Mouse (Mus musculus) right cerebral cortex, postnatal 14 days (tissue): Measurements from ENCODE around the gene P4ha2.

Experiments used
- DNase-seq: peaks from one replicate; pipeline ENCODE4 v3.0.0; 2022

Gene P4ha2

DNA sequence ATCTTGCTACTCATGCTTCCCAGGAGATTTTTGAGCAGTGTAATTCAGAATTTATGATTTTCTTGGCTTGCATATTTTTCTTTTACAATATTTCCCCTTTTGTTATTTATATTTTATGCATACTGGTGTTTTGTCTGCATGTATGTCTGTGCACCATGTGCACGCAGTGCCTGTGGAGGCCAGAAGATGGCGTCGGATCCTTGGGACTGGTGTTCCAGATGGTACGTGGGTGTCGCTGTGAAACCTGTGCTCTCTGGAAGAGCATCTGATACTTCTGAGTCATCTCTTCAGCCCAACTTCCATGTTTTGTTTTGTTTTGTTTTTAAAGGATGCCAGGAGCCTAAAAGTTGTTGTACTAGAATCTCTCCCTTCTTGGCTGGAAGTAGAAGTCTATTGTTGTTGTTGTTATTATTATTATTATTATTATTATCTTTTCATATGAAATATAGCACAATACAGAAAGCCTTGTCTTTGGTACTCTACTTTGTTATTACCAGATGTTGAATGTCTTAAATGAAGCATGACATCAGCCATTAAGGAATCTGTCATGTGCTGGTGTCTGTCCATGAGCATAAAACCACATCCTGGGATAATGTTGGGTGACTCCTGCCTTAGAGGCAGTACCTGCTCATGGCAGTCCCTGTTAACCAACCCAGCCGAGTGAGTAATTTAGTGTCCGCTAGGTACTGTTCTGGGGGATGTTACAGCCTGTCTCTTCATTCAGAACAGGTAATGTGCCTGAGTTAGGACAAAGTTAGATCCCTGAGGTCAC is 41.5 kb downstream of the P4ha2 start:
- no peak for DNase-seq

DNA sequence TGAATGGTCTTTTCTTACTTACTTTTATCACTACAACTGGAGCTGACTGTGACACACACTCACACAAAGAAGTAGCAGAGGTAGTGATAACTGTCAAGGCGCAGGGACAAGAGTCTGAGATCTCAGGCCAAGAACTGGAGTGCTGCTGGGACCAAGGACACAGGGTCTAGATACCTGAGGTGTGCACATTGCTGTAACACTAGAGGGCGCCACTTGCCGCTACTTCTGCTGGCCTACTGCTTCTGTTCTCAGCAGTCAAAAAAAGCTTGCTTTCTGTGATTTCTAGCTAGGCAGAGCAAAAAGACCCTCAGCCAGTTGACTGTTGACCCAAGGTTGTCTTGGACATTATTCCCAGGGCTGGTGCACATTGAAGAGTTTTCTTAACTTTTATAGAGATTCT is 45.0 kb downstream of the P4ha2 start:
- peak; percentile 80 for DNase-seq

DNA sequence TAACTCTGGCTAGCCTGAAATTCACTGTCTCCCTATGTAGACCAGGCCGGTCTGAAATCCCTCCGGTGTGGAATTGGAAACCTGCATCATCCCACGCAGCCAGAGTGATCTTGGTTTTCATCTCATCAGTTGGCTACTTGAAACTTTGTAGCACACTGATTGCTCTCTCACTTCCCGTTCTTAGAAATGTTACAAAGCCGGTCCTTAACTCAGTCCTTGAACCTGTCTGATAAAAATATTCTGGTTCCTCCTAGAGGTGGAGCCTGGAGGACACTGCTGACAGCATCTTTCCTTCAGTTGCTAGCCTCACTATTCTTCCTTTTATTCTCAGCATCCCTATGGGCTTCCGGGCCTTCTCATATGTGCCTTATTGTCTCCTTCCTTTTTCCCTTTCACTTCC is 46.1 kb downstream of the P4ha2 start:
- DNase-seq: no peak

DNA sequence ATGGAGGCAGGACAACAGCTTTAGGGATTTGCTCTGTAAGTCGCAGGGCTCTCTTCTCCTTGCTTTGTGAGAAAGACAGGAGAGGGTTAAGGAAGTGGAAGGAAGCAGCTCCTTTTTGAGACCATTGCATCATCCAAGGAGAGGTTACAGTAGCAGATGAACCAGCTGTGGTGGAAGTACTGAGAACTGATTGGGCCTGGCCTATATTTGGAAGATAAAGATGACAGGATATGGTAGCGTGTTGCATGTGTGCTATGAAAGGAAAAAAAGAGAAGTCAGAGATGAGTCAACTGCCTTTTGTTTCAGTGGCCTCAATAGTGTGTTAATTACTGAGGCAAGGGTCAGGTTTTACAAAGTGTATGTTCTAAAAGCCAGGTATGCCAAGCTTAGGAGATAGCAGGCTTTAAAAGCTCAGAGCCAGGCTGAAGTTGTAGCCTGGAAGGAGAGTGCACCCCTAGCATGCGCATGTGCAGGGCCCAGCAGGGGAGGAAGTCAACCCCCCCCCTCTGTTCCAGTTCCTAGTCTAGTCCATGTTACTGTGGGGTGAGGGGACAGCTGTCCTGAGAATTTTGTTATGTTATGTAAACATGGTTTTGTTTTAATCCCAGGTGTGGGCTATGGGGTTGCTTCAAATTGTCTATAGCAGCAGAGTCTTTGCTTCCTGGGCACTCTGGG is 50.0 kb downstream of the P4ha2 start:
- DNase-seq: no peak

DNA sequence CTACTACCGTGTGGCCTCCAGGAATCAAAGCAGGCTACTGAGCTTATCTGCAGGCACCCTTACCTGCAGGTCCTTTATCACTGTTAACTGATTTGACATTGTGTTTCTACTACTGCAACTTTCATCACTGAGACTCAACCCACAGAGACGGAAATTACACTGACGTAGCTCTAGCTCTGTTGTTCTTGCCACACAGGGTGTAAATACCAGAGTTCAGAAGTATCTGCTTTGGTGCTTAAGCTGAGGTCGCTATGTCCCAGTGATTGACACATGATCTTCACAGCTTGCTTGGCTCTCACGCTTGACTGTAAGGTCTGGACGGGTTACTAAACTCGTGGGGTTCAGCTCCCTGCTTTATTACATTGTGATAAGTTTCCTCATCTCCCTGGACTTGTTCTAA is 51.2 kb downstream of the P4ha2 start:
- DNase-seq: no peak

DNA sequence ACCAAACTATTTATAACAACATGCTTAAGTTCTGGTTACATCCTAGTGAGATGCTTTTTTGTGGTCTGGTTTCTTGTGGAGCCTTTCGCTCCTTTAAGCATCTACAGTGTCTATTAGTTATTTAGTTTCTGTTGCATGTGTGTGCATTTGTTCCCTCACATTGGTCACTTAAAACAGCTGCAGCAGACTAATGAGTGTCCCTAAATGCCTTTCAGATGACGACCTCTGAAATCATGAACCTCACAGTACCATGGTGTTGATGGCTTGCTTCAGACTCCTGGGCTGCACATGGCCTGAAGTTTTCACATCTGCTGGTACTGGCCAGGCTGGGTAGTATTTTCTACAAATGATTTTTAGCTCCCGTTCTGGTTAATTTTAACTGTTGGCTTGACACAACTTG is 53.1 kb downstream of the P4ha2 start:
- no peak for DNase-seq

DNA sequence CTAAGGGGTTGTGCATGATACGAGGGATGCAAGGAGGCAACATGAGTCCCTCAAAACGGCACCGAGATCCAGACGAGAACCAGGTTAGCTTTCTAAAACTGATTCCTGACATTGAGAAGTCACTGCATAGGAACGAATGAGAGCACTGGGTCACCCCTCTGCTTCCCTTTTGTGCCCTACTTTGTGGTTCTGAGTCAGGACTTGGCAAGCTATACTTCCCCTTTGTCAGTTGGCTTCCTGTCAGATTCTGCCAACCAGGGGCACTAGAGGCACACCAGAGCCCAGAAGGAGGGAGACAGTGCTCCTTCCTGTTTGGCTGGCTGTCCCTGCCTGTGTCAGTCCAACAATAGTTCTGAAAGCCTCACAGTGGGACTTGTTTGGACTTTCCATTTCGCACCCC is 56.0 kb downstream of the P4ha2 start:
- peak; percentile 18 for DNase-seq

DNA sequence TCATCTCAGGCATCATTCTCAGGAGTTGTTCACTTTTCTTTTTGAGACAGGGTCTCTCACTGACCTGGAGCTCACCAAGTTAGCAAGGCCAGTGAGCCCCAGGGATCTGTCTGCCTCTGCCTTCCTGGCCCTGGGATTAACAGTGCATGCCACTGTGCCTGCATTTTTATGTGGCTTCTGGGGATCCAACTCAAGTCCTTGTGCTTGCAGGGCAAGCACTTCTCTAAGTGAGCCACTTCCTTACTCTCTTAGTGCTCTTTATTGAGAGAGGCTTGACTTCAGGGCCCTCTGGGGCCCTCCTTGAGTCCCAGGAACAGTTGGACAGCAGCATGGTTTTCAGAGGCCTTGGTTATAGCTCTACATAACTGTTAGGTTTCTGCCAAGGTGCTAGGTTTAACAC is 56.6 kb downstream of the P4ha2 start:
- no peak for DNase-seq

DNA sequence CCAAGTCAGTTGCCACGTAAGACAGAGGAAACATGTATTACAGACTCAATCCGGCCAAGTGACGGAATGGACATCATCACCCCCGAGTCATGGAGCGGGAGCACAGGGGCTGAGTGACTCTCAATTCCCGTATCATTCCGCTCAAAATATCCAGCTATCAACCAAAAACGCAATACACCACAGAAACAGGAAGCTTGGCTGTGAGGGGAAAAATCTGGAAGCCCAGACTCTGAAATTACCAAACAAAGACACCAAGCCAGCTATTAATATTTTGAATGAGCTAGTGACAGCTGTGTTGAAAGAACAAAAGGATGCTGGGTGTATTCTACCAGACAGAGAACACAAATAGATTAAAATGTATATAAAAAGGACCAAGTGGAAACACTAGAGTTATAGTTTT is 57.7 kb downstream of the P4ha2 start:
- no peak for DNase-seq

DNA sequence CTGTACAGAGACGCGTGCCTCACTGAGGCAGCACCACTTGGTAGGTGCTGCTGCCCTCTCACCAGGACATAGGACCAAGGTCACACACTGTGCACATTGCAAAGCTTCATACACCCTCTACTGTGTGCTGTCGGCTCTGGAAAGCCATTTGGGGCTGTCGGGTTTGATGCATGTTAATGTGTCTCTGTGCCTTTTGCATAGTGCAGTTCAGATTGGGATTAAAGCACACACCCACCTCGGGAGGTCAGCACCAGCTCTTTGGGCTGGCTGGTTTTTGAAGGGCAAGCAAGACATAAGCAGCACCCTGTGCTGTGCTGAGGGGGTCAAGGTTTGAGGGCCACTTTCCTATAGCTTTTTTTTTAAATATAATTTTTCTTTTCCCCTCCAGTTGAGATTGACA is 60.5 kb downstream of the P4ha2 start:
- no peak for DNase-seq

DNA sequence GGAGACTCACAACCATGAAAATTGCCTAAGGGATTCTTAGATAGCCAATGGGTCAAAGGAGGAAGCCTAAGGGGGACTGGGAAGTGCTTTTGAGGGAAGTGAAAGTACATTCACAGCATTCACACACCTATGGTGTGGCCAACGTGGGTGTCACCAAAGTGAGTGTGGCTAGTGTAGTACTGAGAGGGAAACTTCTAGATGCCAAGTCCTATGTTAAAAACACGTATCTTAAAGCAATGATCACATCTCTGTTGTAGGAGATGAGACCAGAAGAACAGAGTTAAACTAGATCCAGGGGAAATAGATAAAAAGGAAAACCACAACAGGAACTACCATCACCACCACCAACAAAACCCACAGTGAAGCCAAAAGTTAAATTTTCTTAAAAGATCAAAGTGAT is 61.0 kb downstream of the P4ha2 start:
- no peak for DNase-seq

DNA sequence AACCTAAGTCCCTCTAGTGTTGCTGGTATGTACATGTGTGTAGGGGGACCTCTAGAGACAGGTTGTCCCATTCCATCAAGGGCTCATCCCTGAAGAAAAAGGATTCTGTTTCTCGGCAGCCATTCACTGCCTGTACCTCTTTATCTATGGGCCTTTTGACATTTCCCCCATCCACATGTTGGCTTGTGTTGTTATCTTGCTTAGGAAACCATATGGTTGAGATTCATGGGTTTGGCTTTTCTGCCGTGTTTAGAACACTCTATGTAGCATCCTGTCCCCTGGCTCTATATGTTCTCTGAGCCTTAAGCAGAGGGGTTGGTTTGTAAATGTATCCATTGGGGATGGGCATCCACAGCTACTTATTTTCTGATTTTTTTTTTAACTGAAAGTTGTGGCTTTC is 61.6 kb downstream of the P4ha2 start:
- no peak for DNase-seq

DNA sequence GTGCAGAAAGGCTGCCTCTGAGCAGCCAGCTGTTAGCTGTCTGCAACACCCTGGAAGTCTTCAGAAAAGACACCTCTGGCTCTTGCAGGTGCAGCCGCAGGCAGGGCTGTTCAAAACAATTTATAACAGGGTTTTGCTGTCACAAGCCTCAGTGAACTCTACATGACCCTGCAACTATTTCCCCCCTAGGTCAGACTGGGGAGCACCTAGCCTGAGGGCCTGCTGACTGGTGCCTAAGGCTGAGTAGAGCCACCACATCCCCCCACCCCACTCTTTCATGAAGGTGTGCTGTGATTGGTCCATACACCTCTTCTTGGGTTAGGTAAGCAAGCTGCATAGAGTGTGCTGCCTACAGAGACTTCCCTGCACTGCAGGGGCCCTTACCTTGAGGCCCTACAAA is 63.1 kb downstream of the P4ha2 start:
- DNase-seq: no peak

DNA sequence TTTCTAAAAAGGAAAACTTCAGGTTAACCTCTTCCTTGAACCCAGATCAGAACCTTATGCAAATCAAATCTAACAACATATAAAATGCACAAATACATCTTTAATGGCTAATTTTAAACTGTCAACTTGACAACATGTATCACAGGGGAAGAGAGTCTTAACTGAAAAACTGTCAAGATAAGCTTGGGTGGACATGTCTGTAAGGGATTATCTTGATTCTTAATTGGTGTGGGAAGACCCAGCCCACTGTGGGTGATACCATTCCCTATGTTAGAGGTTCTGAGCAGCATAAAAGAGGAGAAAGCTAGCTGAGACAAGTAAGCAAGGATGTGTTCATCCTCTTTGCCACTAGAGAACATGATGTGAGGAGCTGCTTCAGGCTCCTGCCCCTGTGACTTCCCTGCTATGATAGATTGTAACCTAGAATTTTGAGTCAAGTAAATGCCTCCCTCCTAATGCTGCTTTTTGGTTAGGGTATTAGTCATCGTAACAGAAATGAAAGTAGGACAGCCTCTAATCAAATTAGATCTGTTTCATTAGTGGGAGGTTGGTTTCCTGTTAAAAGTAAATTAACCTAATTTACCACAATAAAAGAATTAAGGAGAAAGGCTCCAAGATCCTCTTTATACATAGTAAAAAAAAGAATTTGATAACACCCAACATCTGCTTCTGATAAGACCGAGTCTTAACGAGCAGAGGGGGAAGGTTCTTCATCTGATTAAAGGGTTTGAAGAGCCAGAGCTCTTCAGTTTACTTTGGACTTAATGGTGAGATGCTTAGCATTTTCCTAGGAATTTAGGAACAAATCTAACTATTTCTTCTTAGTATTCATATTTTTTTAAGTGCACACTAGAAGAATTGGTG is 69.8 kb downstream of the P4ha2 start:
- no peak for DNase-seq

DNA sequence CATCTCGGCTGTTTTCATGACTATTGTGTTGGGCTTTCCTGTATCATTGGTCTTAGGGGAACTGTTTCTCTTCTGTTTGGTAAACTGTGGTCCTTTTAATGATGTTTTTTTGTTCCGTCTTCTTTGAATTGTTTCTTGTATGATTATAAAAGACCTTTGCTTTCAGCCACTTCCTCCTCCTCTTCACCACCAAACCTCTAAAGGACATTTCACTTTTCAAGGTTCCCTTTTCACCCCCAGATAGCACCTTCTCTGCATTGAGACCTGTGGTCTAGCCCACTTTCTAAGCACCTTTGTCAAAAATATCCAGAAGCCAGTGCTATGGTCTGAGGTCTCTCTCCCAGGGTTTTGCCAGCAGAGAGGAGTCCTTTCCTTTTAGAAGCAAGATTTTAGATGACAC is 71.3 kb downstream of the P4ha2 start:
- no peak for DNase-seq

DNA sequence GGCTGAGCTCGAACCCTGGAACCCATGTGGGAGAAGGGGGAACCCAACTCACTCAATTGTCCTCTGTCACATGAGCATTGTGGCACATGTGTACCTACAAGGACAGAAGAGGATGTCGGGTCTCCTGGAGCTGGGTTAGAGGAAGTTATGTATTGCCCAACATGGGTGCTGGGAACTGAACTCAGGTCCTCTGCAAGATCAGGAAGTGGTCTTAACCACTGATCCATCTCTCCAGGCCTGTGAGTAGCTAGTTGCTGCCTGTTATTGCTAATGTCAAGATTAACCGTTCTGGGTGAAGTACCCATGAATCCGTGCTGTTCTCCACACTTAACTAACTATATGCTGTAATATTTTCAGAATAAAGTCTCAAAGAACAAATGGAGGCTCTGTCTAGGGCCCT is 74.3 kb downstream of the P4ha2 start:
- no peak for DNase-seq

DNA sequence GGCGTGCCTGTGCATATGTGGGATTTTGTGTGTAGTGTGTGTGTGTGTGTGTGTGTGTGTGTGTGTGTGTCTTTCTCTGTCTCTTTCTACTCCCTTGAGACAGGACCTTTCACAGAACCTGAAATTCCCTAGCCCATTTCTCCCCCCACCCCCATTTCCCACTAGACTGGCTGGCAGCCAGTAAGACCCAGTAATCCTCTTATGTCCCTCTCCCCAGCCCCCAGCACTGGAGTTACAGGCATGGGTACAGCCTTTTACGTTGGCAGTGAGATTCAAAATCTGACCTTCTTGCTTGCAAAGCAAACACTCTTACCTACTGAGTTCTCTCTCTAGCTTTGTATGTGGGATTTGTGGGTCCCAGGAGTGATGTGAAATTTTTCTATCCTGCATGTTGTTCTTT is 75.0 kb downstream of the P4ha2 start:
- DNase-seq: no peak
